Mouse (Mus musculus) kidney, adult 2 months (tissue): ENCODE measurements around the gene Selp. TPM values are rescaled to one million over a fixed set of nuclear protein-coding genes. Genes with fewer than 3 reads are reported as not detected.

Experiments
- DNase-seq: peaks from one replicate; pipeline ENCODE4 v3.0.0; 2021
- H3K27ac ChIP-seq: fragments of 200-500 bp; 2 replicates; pipeline ENCODE4 v1.5.1; 2012; ENCODE audit warnings: low read depth, low read length, control low read depth, inconsistent platforms; ENCODE audit not compliant: insufficient read depth
- H3K27me3 ChIP-seq: fragments of 200-500 bp; replicated peaks from 2 replicates; pipeline ENCODE4 v1.6.1; 2012; ENCODE audit warnings: mild to moderate bottlenecking, moderate library complexity, low read length, inconsistent platforms; ENCODE audit not compliant: control insufficient read depth, insufficient read depth
- H3K36me3 ChIP-seq: fragments of 200-500 bp; 2 replicates; pipeline ENCODE4 v1.6.1; 2012; ENCODE audit warnings: mild to moderate bottlenecking, moderate library complexity, low read length, inconsistent platforms; ENCODE audit not compliant: control insufficient read depth, insufficient read depth
- H3K4me1 ChIP-seq: fragments of 200-500 bp; 2 replicates; pipeline ENCODE4 v1.6.1; 2011; ENCODE audit warnings: low read length; ENCODE audit not compliant: control insufficient read depth, insufficient read depth
- H3K4me3 ChIP-seq: fragments of 200-500 bp; 2 replicates; pipeline ENCODE4 v1.5.1; 2011; ENCODE audit warnings: mild to moderate bottlenecking, low read depth, low read length, control low read depth; ENCODE audit not compliant: insufficient read depth
- CTCF ChIP-seq: fragments of 200-500 bp; conservative IDR thresholded peaks from 2 replicates; pipeline ENCODE4 v1.5.1; 2011; ENCODE audit warnings: low read depth, mild to moderate bottlenecking, control low read depth, low read length, moderate library complexity, mixed read lengths; ENCODE audit not compliant: insufficient read depth, insufficient read length
- POLR2A ChIP-seq: fragments of 200-500 bp; IDR thresholded peaks from one replicate; pipeline ENCODE4 v1.6.1; 2011; ENCODE audit warnings: low read depth, low read length, control low read depth
- WGBS: fragments of 180-500 bp; shearing (Covaris S2); methylation state at CpG from one replicate; pipeline ENCODE4 v1.1.7; 2018; 5-methylcytosine and 5-hydroxymethylcytosine counted together
- polyA plus RNA-seq: library from polyadenylated mRNA; depleted of rRNA; stranded (reverse); fragments of >200 nt; gene quantifications from 2 replicates; pipeline ENCODE4 v1.2.3, GENCODE M21; 2012

The Selp gene
- polyA plus RNA-seq, 1 experiment: 0.38 TPM

GRCm38 (mm10) chr1:164154983-164155382 is 39.9 kb downstream of the Selp start:
- Histone ChIP-seq H3K4me1 (no peaks in the 10 kb centered on the region), H3K27ac (no peak overlapping the region), H3K27me3 (no peaks in the 10 kb centered on the region), H3K36me3 (no peaks in the 10 kb centered on the region), H3K4me3 (no peak overlapping the region)
- DNase-seq: no peak
- 67% methylated on average over 3 of the region's 3 CpGs for WGBS
- TF ChIP-seq POLR2A (no peak), CTCF (no peak)

DNA sequence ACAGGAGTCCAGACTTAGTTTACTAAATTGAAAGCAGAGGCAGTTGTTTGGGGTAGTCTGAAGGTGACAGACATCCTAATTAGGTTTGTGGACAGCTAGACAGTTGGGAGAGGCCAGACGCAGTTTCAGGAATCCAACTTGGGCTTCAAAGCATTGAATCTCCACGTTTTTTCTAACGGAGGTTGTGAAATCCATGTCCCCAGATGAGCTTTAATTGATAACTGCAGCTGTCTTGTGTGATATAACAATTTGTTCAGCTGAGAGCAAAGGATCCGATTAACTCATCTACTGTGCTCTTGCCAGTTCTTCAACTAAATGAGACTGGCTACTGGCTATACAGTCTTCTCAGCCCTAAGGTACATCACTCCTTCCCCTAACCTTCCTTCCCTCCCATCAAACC is 43.5 kb downstream of the Selp start:
- Histone ChIP-seq H3K36me3 (no peaks in the 10 kb centered on the region), H3K4me1 (no peaks in the 10 kb centered on the region), H3K27ac (no peak overlapping the region), H3K27me3 (no peaks in the 10 kb centered on the region), H3K4me3 (no peak overlapping the region)
- 76% methylated on average over 4 of the region's 4 CpGs for WGBS
- TF ChIP-seq CTCF (no peak), POLR2A (no peak)
- DNase-seq: no peak

- WGBS: 77% methylated on average over 2 of the region's 2 CpGs
Measured at GRCm38 (mm10) chr1:164159781-164160180, 44.7 kb downstream of the Selp start.

GRCm38 (mm10) chr1:164162745-164163144 is 47.7 kb downstream of the Selp start:
- no peak overlapping the region for H3K4me3 ChIP-seq
- peak; percentile 68 for DNase-seq
- H3K4me1 ChIP-seq: no peaks in the 10 kb centered on the region
- 63% methylated on average over 5 of the region's 5 CpGs for WGBS
- H3K27me3 ChIP-seq: no peaks in the 10 kb centered on the region
- TF ChIP-seq POLR2A: no peak
- TF ChIP-seq CTCF: no peak
- H3K27ac ChIP-seq: no peak overlapping the region
- no peaks in the 10 kb centered on the region for H3K36me3 ChIP-seq

More at GRCm38 (mm10) chr1:164159781-164160180, 44.7 kb downstream of the Selp start:
- no peaks in the 10 kb centered on the region for H3K27me3 ChIP-seq
- no peaks in the 10 kb centered on the region for H3K36me3 ChIP-seq
- H3K4me3 ChIP-seq: no peak overlapping the region
- no peak overlapping the region for H3K27ac ChIP-seq
- no peak for DNase-seq
- TF ChIP-seq POLR2A (no peak), CTCF (no peak)
- H3K4me1 ChIP-seq: no peaks in the 10 kb centered on the region

- TF ChIP-seq CTCF (no peak), POLR2A (no peak)
- no peak overlapping the region for H3K4me3 ChIP-seq
- 70% methylated on average over 4 of the region's 4 CpGs for WGBS
- DNase-seq: no peak
- no peaks in the 10 kb centered on the region for H3K4me1 ChIP-seq
- H3K36me3 ChIP-seq: no peaks in the 10 kb centered on the region
- H3K27ac ChIP-seq: no peak overlapping the region
- H3K27me3 ChIP-seq: no peaks in the 10 kb centered on the region
Measured at GRCm38 (mm10) chr1:164168818-164169217, 53.8 kb downstream of the Selp start.

DNA sequence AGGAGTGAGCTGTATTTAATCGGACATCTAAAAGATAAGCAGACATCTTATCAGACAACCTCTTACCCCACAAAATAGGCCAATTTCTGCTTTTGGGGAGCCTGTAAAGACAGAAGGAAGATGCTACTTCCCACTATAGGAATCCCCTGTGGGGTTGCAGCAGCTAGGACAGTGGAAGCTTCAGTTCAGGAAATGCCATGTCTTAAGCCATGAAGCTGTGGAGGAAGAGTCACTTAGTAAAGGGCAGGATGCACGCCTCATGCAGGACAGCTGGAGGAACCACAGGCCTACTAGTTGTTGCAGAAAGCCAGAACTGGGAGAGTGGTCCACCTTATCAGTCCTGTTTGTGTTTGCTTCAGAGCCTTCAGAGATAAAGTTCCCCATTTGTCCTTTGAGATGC is 55.4 kb downstream of the Selp start:
- no peak overlapping the region for H3K27ac ChIP-seq
- H3K4me3 ChIP-seq: no peak overlapping the region
- DNase-seq: no peak
- TF ChIP-seq POLR2A: no peak
- no peak for TF ChIP-seq CTCF
- WGBS: 79% methylated on average over 2 of the region's 2 CpGs
- H3K27me3 ChIP-seq: no peaks in the 10 kb centered on the region
- no peaks in the 10 kb centered on the region for H3K36me3 ChIP-seq
- H3K4me1 ChIP-seq: no peaks in the 10 kb centered on the region

DNA sequence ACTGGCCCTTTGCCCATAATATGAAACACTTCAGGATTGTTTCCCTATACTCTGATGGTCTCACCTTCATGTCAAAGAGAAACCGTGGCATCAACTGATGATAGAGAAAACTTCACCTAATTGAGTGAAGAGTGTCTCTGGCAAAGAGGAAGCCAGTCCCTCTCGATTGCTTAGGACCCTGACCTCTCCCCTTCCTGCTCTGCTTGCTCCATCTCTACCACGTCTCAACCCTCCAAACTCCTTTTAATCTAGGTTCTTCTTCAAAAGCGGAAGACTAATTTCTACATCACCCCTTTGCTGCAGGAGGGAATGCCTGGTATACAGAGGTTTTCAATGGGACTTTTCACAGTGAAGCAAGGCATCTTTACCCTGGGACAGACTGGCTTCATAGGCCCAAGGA is 58.1 kb downstream of the Selp start:
- H3K4me1 ChIP-seq: no peaks in the 10 kb centered on the region
- DNase-seq: no peak
- H3K27ac ChIP-seq: no peak overlapping the region
- H3K4me3 ChIP-seq: no peak overlapping the region
- no peaks in the 10 kb centered on the region for H3K27me3 ChIP-seq
- WGBS: 79% methylated on average over 4 of the region's 4 CpGs
- H3K36me3 ChIP-seq: no peaks in the 10 kb centered on the region
- TF ChIP-seq POLR2A: no peak
- no peak for TF ChIP-seq CTCF

DNA sequence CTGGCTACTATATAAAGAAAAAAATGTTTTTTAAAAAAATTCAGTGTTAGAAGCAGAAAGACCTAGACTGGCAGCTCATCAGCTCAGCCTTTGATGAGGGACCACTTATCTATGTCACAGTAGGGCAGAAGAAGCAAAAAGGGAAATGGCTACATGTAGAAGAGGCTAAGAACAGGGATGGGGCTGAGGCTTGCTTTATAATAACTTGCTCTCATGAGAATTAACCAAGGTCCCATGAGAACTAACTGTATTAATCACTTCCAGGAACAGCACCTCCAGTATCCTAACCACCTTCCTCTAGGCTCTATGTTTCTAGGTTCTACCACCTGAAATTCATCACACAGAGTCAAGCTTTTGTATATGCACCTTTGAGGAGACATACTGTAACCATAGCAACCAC is 61.8 kb downstream of the Selp start:
- H3K27me3 ChIP-seq: no peaks in the 10 kb centered on the region

More for the DNA sequence above, 61.8 kb downstream of the Selp start:
- TF ChIP-seq CTCF (no peak), POLR2A (no peak)
- no peak overlapping the region for H3K4me3 ChIP-seq
- no peak overlapping the region for H3K27ac ChIP-seq
- H3K36me3 ChIP-seq: no peaks in the 10 kb centered on the region
- H3K4me1 ChIP-seq: no peaks in the 10 kb centered on the region
- no peak for DNase-seq
